Mouse (Mus musculus): Measurements from ENCODE around the gene Hdac9. TPM values are rescaled to one million over a fixed set of nuclear protein-coding genes. Genes with fewer than 3 reads are reported as not detected.
A peak's percentile ranks its signal among the peaks of the same experiment; 100 is the strongest.

The Hdac9 gene
- polyA plus RNA-seq, 1 experiment from 2014 or later, result 17.0 TPM

DNA sequence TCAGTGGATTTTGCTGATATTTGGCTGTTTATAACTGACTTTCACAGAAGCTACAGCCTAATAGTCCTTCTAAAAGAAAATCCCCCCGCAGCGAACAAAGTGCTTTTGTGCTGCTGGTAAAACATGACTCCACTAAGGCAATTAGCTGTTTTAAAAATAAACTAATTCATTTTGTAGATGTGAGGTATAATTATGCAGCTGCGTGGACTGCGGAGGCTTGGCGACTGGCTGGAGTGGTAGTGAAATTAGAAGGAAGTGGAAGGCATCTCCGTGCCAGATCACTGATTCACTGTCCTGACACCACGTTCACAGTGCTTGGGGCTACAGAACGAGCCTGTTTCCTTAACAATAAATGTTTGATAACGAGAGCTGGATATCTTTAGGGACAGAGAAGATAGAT is 366.6 kb downstream of the Hdac9 start:
- H3K27ac ChIP-seq (replicated peaks; ENCODE audit: low read depth, low read length), result no peak overlapping the region
- no peaks in the 10 kb centered on the region for H3K36me3 ChIP-seq (ENCODE audit: control insufficient read depth, insufficient read depth, low read length)
- no peaks in the 10 kb centered on the region for H3K9me3 ChIP-seq (ENCODE audit: control insufficient read depth, low read length)
- 76% methylated on average over 9 of the region's 9 CpGs for WGBS
- no peak overlapping the region for H3K4me3 ChIP-seq (replicated peaks; ENCODE audit: low read depth, low read length)
- no peak overlapping the region for H3K4me2 ChIP-seq (ENCODE audit: low read length)
- ATAC-seq (ENCODE audit: low FRiP score, low TSS enrichment), result no peak
- H3K9ac ChIP-seq (replicated peaks; ENCODE audit: low read length), result no peak overlapping the region
- H3K4me1 ChIP-seq (ENCODE audit: control insufficient read depth, insufficient read depth, low read length), result no peaks in the 10 kb centered on the region
- H3K27me3 ChIP-seq (ENCODE audit: control insufficient read depth, insufficient read depth, low read length), result no peaks in the 10 kb centered on the region
- no peak for DNase-seq

DNA sequence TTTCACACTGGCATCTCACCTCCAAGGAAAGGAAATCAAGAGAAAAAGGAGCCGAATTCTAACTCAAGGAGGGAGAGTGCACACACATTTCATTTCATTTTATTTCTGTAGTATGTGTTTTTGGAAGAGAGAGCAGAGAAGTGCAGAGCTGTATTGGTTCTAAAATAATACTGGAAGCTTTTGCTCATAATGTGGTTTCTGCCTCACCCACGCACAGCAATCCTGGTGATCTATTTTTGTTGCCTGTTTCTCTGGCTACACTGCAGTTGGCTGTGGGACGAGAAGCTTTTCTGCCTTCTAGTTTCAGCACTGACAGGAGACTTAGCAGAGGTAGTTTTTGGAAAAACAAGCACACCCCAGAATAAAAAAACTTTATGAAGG is 387.7 kb downstream of the Hdac9 start:
- no peaks in the 10 kb centered on the region for H3K27me3 ChIP-seq (ENCODE audit: control insufficient read depth, insufficient read depth, low read length)
- no peaks in the 10 kb centered on the region for H3K36me3 ChIP-seq (ENCODE audit: control insufficient read depth, insufficient read depth, low read length)
- WGBS, result 7% methylated on average over 3 of the region's 3 CpGs
- H3K9ac ChIP-seq (replicated peaks; ENCODE audit: low read length), result peak overlapping the region; percentile 36; the same call in 1 of the 2 replicates
- peak; percentile 36 for DNase-seq
- ATAC-seq (ENCODE audit: low FRiP score, low TSS enrichment), result 0 out of 2 replicates have a peak, but pooled peaks have one; percentile 9
- peak overlapping the region; percentile 54 for H3K4me2 ChIP-seq (ENCODE audit: low read length)
- peaks cover 40% of the 10 kb centered on the region for H3K4me1 ChIP-seq (ENCODE audit: control insufficient read depth, insufficient read depth, low read length)
- H3K4me3 ChIP-seq (replicated peaks; ENCODE audit: low read depth, low read length), result no peak overlapping the region
- H3K9me3 ChIP-seq (ENCODE audit: control insufficient read depth, low read length), result no peaks in the 10 kb centered on the region
- H3K27ac ChIP-seq (replicated peaks; ENCODE audit: low read depth, low read length), result peak overlapping the region; percentile 72

DNA sequence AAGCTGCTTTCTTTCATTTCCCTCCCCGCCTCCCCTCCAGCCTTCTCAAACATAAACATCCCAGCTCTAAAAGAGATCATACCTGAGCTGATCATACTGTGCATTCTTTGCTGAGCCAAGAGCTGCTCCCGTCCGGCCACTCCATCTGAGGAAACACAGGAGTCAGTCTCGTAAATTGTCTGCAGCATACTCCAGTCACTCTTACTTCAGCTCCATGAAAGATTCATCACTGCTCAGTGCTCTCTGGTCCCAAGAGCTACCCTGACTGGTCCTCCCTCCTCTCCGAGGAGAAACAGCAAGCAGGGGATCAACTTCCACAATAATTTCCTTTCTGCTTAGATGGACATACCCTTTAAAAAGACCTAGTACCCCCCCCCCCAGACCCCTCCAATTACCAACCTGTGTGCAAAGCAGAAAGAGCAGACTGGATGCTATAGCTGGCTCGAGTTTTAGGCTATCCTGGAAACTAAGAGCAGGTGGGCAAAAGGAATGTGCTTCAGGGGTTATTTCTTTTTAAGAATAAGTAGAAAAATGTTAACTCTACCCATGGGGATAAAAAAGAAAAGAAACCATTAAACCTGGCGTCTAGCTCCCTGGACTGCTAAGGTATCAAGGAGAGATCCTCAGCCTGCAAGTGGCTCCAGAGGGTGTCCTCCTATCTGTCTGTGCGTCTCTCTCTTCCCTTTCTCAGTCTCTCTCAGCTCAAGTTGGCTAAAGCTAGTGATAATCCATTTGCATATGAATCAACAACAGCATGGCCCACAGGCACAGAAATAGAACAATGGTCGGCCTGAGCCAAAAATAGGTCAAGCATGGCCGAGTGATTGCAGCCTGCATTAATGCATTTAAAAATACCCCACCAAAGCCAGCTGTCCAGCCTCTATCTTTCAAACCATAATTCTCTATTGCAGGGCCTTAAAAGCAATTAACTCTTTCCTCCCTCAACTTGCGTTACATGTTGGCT is 388.4 kb downstream of the Hdac9 start:
- Histone ChIP-seq H3K4me1 (ENCODE audit: control insufficient read depth, insufficient read depth, low read length) (peaks cover 40% of the 10 kb centered on the region), H3K9ac (replicated peaks; ENCODE audit: low read length) (peak overlapping the region; percentile 36; the same call in 1 of the 2 replicates), H3K4me2 (ENCODE audit: low read length) (peak overlapping the region; percentile 54), H3K4me3 (replicated peaks; ENCODE audit: low read depth, low read length) (peak overlapping the region; percentile 31), H3K36me3 (ENCODE audit: control insufficient read depth, insufficient read depth, low read length) (no peaks in the 10 kb centered on the region), H3K9me3 (ENCODE audit: control insufficient read depth, low read length) (no peaks in the 10 kb centered on the region), H3K27me3 (ENCODE audit: control insufficient read depth, insufficient read depth, low read length) (no peaks in the 10 kb centered on the region), H3K27ac (replicated peaks; ENCODE audit: low read depth, low read length) (peak overlapping the region; percentile 72)
- peak; percentile 84 for ATAC-seq (ENCODE audit: low FRiP score, low TSS enrichment)
- DNase-seq, result peak; percentile 76
- WGBS, result 3% methylated on average over 11 of the region's 11 CpGs

DNA sequence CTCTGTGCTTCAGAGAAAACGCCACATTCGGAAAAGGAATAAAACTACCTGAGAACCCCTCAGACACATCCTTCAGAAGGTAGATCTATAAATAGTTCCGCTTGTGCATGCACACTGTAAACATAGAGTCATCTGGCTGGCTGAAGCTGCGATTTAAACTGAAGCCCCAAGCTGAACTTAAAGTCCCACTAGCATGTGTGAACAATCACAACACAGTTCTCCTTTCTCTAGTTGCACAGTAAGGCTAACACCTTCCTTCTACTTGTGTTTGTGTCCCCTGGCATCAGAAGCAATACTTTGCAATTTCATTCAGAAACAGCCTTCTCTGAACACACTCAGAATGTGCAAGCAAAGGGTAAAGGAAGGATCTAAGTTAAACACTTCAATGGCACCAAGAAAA is 389.1 kb downstream of the Hdac9 start:
- peak overlapping the region; percentile 54 for H3K4me2 ChIP-seq (ENCODE audit: low read length)
- no peaks in the 10 kb centered on the region for H3K27me3 ChIP-seq (ENCODE audit: control insufficient read depth, insufficient read depth, low read length)
- H3K36me3 ChIP-seq (ENCODE audit: control insufficient read depth, insufficient read depth, low read length), result no peaks in the 10 kb centered on the region
- no peaks in the 10 kb centered on the region for H3K9me3 ChIP-seq (ENCODE audit: control insufficient read depth, low read length)
- WGBS, result 48% methylated on average over 4 of the region's 4 CpGs
- peaks cover 40% of the 10 kb centered on the region for H3K4me1 ChIP-seq (ENCODE audit: control insufficient read depth, insufficient read depth, low read length)
- peak overlapping the region; percentile 36; the same call in 1 of the 2 replicates for H3K9ac ChIP-seq (replicated peaks; ENCODE audit: low read length)
- peak overlapping the region; percentile 72; the same call in 1 of the 2 replicates for H3K27ac ChIP-seq (replicated peaks; ENCODE audit: low read depth, low read length)
- ATAC-seq (ENCODE audit: low FRiP score, low TSS enrichment) (no peak), DNase-seq (no peak)
- H3K4me3 ChIP-seq (replicated peaks; ENCODE audit: low read depth, low read length), result peak overlapping the region; percentile 31

DNA sequence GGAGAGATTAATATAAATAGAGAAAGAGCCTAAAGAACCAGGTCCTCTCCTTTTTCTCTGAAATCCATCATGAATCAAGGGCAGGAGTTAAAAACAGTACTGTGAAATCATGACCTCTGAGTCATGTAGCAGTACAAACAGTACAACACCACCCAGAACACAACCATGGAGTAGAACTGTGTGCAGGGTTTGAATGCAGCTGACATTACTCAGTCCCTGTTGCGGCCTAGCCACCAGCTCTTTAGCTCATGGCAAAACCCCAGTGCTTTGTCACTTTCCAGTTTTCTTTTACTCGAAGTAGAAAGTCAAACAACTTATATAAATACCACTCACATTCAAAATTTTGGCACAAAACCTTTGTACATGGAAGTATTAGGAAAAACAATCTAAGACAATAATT is 395.4 kb downstream of the Hdac9 start:
- H3K27ac ChIP-seq (replicated peaks; ENCODE audit: low read depth, low read length), result no peak overlapping the region
- H3K9me3 ChIP-seq (ENCODE audit: control insufficient read depth, low read length), result no peaks in the 10 kb centered on the region
- 91% methylated on average over 2 of the region's 2 CpGs for WGBS
- no peak overlapping the region for H3K4me3 ChIP-seq (replicated peaks; ENCODE audit: low read depth, low read length)
- no peak overlapping the region for H3K9ac ChIP-seq (replicated peaks; ENCODE audit: low read length)
- DNase-seq, result no peak
- H3K4me1 ChIP-seq (ENCODE audit: control insufficient read depth, insufficient read depth, low read length), result peaks cover 10% of the 10 kb centered on the region; the same call in 1 of the 2 replicates
- H3K27me3 ChIP-seq (ENCODE audit: control insufficient read depth, insufficient read depth, low read length), result no peaks in the 10 kb centered on the region
- no peak overlapping the region for H3K4me2 ChIP-seq (ENCODE audit: low read length)
- no peak for ATAC-seq (ENCODE audit: low FRiP score, low TSS enrichment)
- no peaks in the 10 kb centered on the region for H3K36me3 ChIP-seq (ENCODE audit: control insufficient read depth, insufficient read depth, low read length)

DNA sequence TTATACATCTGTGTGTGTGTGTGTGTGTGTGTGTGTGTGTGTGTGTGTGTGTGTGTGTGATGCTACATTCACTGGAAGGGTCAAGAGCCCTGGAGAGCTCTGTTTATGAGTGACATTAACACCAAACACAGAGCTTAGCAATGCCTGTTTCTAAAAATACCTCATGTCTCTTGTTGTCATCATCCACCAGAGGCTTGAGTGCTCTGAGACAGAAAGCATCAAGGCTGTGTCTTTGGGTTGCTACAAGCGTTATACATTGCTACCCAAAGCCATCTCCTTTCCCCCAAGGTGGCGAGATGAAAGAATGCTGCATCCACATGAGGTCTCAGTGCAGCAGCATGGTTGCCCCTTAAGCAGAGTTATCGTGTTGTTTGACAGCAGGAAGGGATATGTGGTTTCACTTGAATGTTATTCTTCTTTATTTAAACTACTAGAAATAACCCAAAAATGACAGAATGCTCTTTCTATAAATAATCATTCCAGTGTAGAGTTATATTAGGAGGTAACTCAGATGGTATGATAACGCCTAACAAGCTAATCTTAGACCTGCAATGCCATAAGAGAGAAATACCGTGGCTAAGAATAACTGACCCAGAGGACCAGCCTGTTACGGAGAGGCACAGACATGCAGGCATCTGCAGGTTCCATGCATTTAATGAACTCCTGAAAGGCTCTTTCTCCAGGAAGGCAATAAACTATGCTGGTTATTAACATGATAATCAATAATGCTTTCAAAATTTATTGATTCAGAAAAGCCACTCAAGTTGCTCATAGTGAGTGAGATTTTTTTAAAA is 399.9 kb downstream of the Hdac9 start:
- WGBS, result 53% methylated on average over 6 of the region's 6 CpGs
- Histone ChIP-seq H3K9ac (replicated peaks; ENCODE audit: low read length) (no peak overlapping the region), H3K4me1 (ENCODE audit: control insufficient read depth, insufficient read depth, low read length) (peaks cover 4% of the 10 kb centered on the region; the same call in 1 of the 2 replicates), H3K4me3 (replicated peaks; ENCODE audit: low read depth, low read length) (no peak overlapping the region), H3K36me3 (ENCODE audit: control insufficient read depth, insufficient read depth, low read length) (no peaks in the 10 kb centered on the region), H3K9me3 (ENCODE audit: control insufficient read depth, low read length) (no peaks in the 10 kb centered on the region), H3K4me2 (ENCODE audit: low read length) (no peak overlapping the region), H3K27ac (replicated peaks; ENCODE audit: low read depth, low read length) (0 out of 2 replicates have a peak overlapping the region, but pooled peaks have one; percentile 9), H3K27me3 (ENCODE audit: control insufficient read depth, insufficient read depth, low read length) (no peaks in the 10 kb centered on the region)
- DNase-seq, result peak; percentile 42
- no peak for ATAC-seq (ENCODE audit: low FRiP score, low TSS enrichment)

DNA sequence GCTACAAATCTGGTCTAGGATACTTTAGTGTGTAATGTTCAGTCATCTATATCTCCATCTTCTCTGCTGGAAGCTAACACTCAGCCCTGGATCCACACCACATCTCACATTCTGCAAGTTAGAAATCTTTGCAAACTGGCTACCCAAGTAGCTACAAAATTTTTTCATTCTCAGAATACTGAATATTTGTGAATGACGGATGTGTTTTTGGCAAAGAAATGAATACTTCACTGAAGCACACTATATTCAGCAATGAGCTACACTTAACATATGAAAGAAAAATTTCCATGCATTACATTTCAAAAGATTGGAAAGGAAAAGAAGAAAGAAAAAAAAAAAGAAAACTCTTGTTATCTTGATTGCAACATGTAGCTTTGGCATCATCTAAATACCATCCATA is 410.6 kb downstream of the Hdac9 start:
- WGBS, result 91% methylated on average over 1 of the region's 1 CpGs

DNA sequence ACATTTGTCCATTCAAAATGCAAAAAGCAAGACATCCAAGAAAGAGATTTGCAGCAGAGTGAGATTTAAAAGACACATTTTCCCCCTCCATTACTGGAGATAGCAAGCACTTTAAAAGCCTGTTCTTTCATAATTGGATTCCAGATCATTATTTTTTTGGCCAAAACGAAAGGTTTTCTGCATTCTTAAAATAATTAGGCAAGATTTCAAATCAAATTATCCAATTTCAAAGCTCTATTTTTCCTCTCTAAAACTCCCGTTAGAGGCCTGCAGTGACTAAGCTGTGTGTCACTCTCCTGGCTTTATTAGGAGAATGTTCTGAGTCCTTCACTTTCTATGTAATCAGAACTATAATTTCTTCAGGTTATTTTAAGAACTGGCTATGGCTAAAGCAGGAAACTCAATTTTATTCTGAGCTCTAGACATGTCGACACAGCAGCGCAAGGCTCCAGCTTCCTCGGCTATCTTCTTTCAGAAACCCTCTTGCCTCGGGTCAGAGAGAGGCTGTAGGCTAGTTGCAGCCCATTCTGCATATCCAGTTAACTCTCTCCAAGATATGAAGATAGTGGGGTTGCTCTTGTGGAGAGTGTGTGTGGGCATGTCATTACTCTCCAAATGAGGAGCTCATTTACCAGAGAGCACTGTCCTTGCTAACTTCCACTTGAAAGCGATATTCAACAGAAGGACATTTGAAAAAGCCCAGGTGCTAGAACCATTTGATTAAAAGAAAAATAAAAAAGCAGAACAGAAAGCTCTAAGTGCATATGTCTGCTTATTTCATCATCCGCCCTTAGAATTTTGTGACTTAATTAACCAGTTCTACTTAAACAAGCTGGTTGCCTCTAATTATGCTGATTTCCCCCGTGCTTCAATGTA is 417.9 kb downstream of the Hdac9 start:
- Histone ChIP-seq H3K4me1 (ENCODE audit: control insufficient read depth, insufficient read depth, low read length) (no peaks in the 10 kb centered on the region; the same call in 1 of the 2 replicates), H3K27ac (replicated peaks; ENCODE audit: low read depth, low read length) (no peak overlapping the region), H3K36me3 (ENCODE audit: control insufficient read depth, insufficient read depth, low read length) (no peaks in the 10 kb centered on the region), H3K9me3 (ENCODE audit: control insufficient read depth, low read length) (no peaks in the 10 kb centered on the region), H3K4me2 (ENCODE audit: low read length) (no peak overlapping the region), H3K4me3 (replicated peaks; ENCODE audit: low read depth, low read length) (no peak overlapping the region), H3K9ac (replicated peaks; ENCODE audit: low read length) (no peak overlapping the region), H3K27me3 (ENCODE audit: control insufficient read depth, insufficient read depth, low read length) (no peaks in the 10 kb centered on the region)
- DNase-seq (no peak), ATAC-seq (ENCODE audit: low FRiP score, low TSS enrichment) (no peak)
- 81% methylated on average over 9 of the region's 9 CpGs for WGBS

More for the DNA sequence above, 410.6 kb downstream of the Hdac9 start:
- Histone ChIP-seq H3K9me3 (ENCODE audit: control insufficient read depth, low read length) (no peaks in the 10 kb centered on the region), H3K27me3 (ENCODE audit: control insufficient read depth, insufficient read depth, low read length) (no peaks in the 10 kb centered on the region), H3K4me3 (replicated peaks; ENCODE audit: low read depth, low read length) (no peak overlapping the region), H3K36me3 (ENCODE audit: control insufficient read depth, insufficient read depth, low read length) (no peaks in the 10 kb centered on the region), H3K9ac (replicated peaks; ENCODE audit: low read length) (no peak overlapping the region), H3K4me1 (ENCODE audit: control insufficient read depth, insufficient read depth, low read length) (no peaks in the 10 kb centered on the region), H3K4me2 (ENCODE audit: low read length) (no peak overlapping the region), H3K27ac (replicated peaks; ENCODE audit: low read depth, low read length) (no peak overlapping the region)
- ATAC-seq (ENCODE audit: low FRiP score, low TSS enrichment) (no peak), DNase-seq (no peak)

Data from midbrain, embryonic 14.5 days (tissue).